Mouse (Mus musculus) lung, postnatal 0 days (tissue): ENCODE measurements at regions not wholly inside any gene's neighbourhood (a gene's known extent, or its start where the extent isn't known, plus 50 kb on each side); places are given as distances from the start of the nearest gene placed in this dataset.

ENCODE experiments used
- CTCF ChIP-seq: IDR thresholded peaks from 2 replicates; pipeline ENCODE4 v1.5.1; 2016; ENCODE audit warnings: antibody characterized with exemption, mild to moderate bottlenecking
- EP300 ChIP-seq: IDR thresholded peaks from 2 replicates; pipeline ENCODE4 v1.6.1; 2016; ENCODE audit warnings: antibody characterized with exemption, mild to moderate bottlenecking, control low read depth

DNA sequence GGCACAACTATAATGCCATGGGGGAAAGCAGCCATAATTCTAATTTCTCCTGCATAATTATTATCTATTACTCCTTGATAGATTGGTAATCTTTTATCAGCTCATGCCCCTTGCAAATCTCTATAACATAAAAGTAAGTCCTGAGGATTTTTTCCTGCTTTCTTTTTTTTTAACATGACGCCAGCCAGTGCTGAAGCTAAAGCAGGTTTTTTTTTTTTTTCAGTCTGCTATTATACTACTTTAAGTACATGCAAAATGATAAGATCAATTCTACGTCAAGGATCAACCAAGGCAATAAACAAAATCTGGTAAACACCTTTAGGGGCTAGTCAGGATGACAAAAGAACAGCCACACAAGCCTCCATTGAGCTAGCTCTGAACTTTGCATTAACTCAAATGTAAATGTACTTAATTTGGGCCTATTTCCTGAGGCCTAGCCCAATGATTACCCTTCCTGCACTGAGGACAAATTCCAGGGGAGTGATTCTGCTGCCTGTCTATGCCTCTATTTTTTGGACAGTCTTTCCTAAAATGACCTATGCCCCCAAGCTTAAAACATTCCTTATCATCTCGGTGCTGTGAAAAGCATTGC lies 434.8 kb downstream of the 1810013L24Rik start:
- no peak for TF ChIP-seq CTCF
- TF ChIP-seq EP300: no peak
